Mouse (Mus musculus) erythroblast, embryonic 14.5 days (primary cell): ENCODE measurements around the gene E2f4. TPM values are rescaled to one million over a fixed set of nuclear protein-coding genes. Genes with fewer than 3 reads are reported as not detected.

Experiments
- H3K27me3 ChIP-seq: 2 replicates; pipeline ENCODE4 v1.6.1; 2012; ENCODE audit warnings: inconsistent platforms; ENCODE audit not compliant: control insufficient read depth
- H3K36me3 ChIP-seq: 2 replicates; pipeline ENCODE4 v1.6.1; 2012; ENCODE audit warnings: mild to moderate bottlenecking, inconsistent platforms; ENCODE audit not compliant: control insufficient read depth
- H3K4me1 ChIP-seq: 2 replicates; pipeline ENCODE4 v1.6.1; 2012; ENCODE audit warnings: inconsistent platforms; ENCODE audit not compliant: control insufficient read depth
- H3K4me3 ChIP-seq: replicated peaks from 2 replicates; pipeline ENCODE3; 2012; ENCODE audit warnings: moderate library complexity, mild to moderate bottlenecking, inconsistent platforms
- H3K9me3 ChIP-seq: 2 replicates; pipeline ENCODE4 v1.6.1; 2012; ENCODE audit warnings: low read length, inconsistent platforms, mixed read lengths; ENCODE audit not compliant: control insufficient read depth
- GATA1 ChIP-seq: IDR thresholded peaks from 2 replicates; pipeline ENCODE4 v1.6.1; 2012; ENCODE audit warnings: low read length, inconsistent platforms, mixed read lengths
- TAL1 ChIP-seq: IDR thresholded peaks from 3 replicates; pipeline ENCODE4 v1.6.1; 2012; ENCODE audit warnings: low read length, inconsistent platforms, mixed read lengths
- polyA plus RNA-seq: library from polyadenylated mRNA; stranded (reverse); fragments of >175 nt; gene quantifications from 2 replicates; pipeline ENCODE4 v1.2.3, GENCODE M21; 2012

The E2f4 gene
- polyA plus RNA-seq, 1 experiment = 30.0 TPM

- Histone ChIP-seq H3K4me3 (peak overlapping the region; percentile 67), H3K36me3 (peaks cover 80% of the 10 kb centered on the region), H3K9me3 (no peaks in the 10 kb centered on the region), H3K27me3 (no peaks in the 10 kb centered on the region; the same call in 1 of the 2 replicates), H3K4me1 (peaks cover 88% of the 10 kb centered on the region)
- TF ChIP-seq GATA1 = peak; percentile 91
- peak; percentile 84 for TF ChIP-seq TAL1
Measured at GRCm38 (mm10) chr8:105299962-105300361, 2.5 kb downstream of the E2f4 start.

- peak overlapping the region; percentile 25 for H3K4me3 ChIP-seq
- no peaks in the 10 kb centered on the region for H3K27me3 ChIP-seq
- TF ChIP-seq TAL1 (no peak), GATA1 (no peak)
- peaks cover 86% of the 10 kb centered on the region for H3K4me1 ChIP-seq
- no peaks in the 10 kb centered on the region for H3K9me3 ChIP-seq
- peaks cover 100% of the 10 kb centered on the region for H3K36me3 ChIP-seq
Measured at GRCm38 (mm10) chr8:105303396-105303795, 5.9 kb downstream of the E2f4 start.

- Histone ChIP-seq H3K27me3 (no peaks in the 10 kb centered on the region), H3K4me1 (peaks cover 82% of the 10 kb centered on the region), H3K9me3 (no peaks in the 10 kb centered on the region), H3K36me3 (peaks cover 100% of the 10 kb centered on the region), H3K4me3 (peak overlapping the region; percentile 16)
- no peak for TF ChIP-seq GATA1
- TF ChIP-seq TAL1 = no peak
Measured at GRCm38 (mm10) chr8:105303874-105304273, 6.4 kb downstream of the E2f4 start.

- TF ChIP-seq GATA1 = no peak
- H3K4me1 ChIP-seq = peaks cover 80% of the 10 kb centered on the region
- peak overlapping the region; percentile 27 for H3K4me3 ChIP-seq
- no peaks in the 10 kb centered on the region for H3K9me3 ChIP-seq
- H3K27me3 ChIP-seq = no peaks in the 10 kb centered on the region
- H3K36me3 ChIP-seq = peaks cover 100% of the 10 kb centered on the region
Measured at GRCm38 (mm10) chr8:105304325-105305210, 7.1 kb downstream of the E2f4 start.

GRCm38 (mm10) chr8:105305211-105306145, 8.0 kb downstream of the E2f4 start, which contains the start of gene Elmo3:
TSS of gene Elmo3 (plus strand) at chr8:105305601.
- TF ChIP-seq TAL1 (no peak), GATA1 (no peak)
- no peaks in the 10 kb centered on the region for H3K27me3 ChIP-seq
- peaks cover 77% of the 10 kb centered on the region for H3K4me1 ChIP-seq
- peak within 1 kb of the TSS; percentile 51 for H3K4me3 ChIP-seq
- H3K36me3 ChIP-seq = peaks cover 100% of the 10 kb centered on the region
- H3K9me3 ChIP-seq = no peaks in the 10 kb centered on the region

- H3K36me3 ChIP-seq = peaks cover 100% of the 10 kb centered on the region
- peaks cover 1% of the 10 kb centered on the region for H3K9me3 ChIP-seq
- peaks cover 73% of the 10 kb centered on the region for H3K4me1 ChIP-seq
- TF ChIP-seq TAL1 = no peak
- no peak for TF ChIP-seq GATA1
- H3K27me3 ChIP-seq = no peaks in the 10 kb centered on the region
- no peak overlapping the region for H3K4me3 ChIP-seq
Measured at GRCm38 (mm10) chr8:105306146-105306691, 8.8 kb downstream of the E2f4 start.

GRCm38 (mm10) chr8:105307670-105308069, 10.2 kb downstream of the E2f4 start:
- Histone ChIP-seq H3K9me3 (peaks cover 3% of the 10 kb centered on the region), H3K4me1 (peaks cover 75% of the 10 kb centered on the region), H3K27me3 (no peaks in the 10 kb centered on the region), H3K4me3 (no peak overlapping the region), H3K36me3 (peaks cover 100% of the 10 kb centered on the region)
- no peak for TF ChIP-seq GATA1
- TF ChIP-seq TAL1 = no peak

- H3K4me1 ChIP-seq = peaks cover 75% of the 10 kb centered on the region
- H3K9me3 ChIP-seq = peaks cover 3% of the 10 kb centered on the region
- no peak for TF ChIP-seq TAL1
- TF ChIP-seq GATA1 = no peak
- H3K36me3 ChIP-seq = peaks cover 100% of the 10 kb centered on the region
- no peak overlapping the region for H3K4me3 ChIP-seq
- H3K27me3 ChIP-seq = no peaks in the 10 kb centered on the region
Measured at GRCm38 (mm10) chr8:105308428-105308827, 11.0 kb downstream of the E2f4 start.
